Mouse (Mus musculus): ENCODE measurements around the gene Setd5. TPM values are rescaled to one million over a fixed set of nuclear protein-coding genes. Genes with fewer than 3 reads are reported as not detected.
A peak's percentile ranks its signal among the peaks of the same experiment; 100 is the strongest.

Setd5 gene
- polyA plus RNA-seq, 1 experiment = 16.8 TPM

DNA sequence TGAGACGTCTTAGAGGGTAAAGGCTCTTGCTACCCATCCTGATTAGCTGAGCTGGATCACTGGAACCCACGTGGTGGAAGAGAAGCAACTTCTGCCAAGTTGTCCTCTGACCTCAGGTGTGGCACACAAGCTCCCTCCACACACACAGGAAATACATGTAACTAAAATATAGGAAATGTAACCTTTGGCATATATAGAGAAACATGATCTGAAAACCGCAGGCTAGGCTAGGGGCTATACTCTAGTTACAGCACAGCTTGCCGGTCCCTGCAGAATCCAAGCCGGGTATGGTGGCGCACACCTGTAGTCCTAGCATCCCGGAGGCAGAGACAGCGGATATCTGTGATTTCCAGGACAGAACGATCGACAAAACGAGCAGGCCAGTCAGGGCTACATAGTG is 31.6 kb upstream of the Setd5 start:
- Histone ChIP-seq H3K27ac (ENCODE audit: insufficient read depth, low read depth, low read length) (peak overlapping the region; percentile 94), H3K27me3 (replicated peaks; ENCODE audit: control insufficient read depth, insufficient read depth, low read length) (no peaks in the 10 kb centered on the region), H3K4me3 (ENCODE audit: insufficient read depth, low read depth, low read length) (peak overlapping the region; percentile 81), H3K36me3 (ENCODE audit: control insufficient read depth, insufficient read depth, low read length) (no peaks in the 10 kb centered on the region; the same call in 1 of the 2 replicates), H3K4me1 (ENCODE audit: control insufficient read depth, insufficient read depth, low read length) (peaks cover 3% of the 10 kb centered on the region; the same call in 1 of the 2 replicates)
- DNase-seq = peak; percentile 42
- TF ChIP-seq POLR2A (IDR thresholded peaks at IDR 0.05; ENCODE audit: low read depth, low read length) = no peak
- TF ChIP-seq CTCF (conservative IDR thresholded peaks at IDR 0.05; ENCODE audit: insufficient read depth, insufficient read length, low read depth, low read length) = no peak
- under 1% methylated on average over 11 of the region's 11 CpGs for WGBS

DNA sequence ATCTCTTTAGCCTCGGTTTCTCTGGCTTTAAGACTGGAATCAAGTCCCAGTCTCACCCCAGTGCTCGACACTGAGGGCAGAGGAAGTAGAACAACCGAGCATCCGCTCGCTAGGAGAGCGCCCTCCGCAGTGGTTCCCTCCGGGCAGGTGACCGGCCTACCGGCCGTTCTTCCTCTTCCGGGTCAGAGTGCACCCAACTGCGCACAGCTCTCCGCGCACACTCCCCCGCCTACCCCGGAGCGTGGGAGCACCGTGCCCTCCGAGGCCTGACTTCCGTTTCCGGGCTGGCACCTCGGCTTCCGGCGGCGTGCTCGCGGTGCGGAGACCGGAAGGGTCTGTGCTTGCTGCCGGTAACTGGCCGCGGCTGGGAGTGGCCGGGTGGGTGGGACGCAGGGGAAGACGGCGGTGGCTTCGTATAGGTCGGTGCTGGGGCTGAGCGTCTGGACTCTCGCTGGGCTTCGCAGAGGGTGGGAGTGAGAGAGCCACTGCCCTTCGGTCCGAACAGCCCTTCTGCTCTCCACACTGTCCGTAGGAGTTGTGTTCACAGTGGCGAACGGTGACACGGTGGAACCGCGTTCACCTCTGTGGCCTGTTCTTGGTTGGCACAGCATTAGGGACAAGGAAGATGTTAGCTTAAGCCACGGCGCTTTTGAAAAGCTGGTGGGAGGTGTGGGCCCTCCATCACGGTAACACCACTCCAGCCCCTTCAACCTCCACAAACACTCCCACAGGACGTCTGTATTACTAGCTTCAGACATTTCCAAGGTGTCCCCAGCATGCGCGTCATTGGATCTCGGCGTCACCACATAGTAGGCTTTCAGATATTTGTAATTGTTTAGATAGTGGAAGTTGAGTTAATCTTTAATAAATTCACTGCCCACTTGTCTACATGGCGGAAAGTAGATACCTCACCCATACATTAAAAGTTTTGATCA is 30.9 kb upstream of the Setd5 start, which contains the start of gene Thumpd3:
Thumpd3 (plus strand) TSS at position 185 of the 935 bp plus-strand sequence.
- under 1% methylated on average over 59 of the region's 59 CpGs for WGBS
- peak; percentile 98 for DNase-seq
- Histone ChIP-seq H3K36me3 (ENCODE audit: control insufficient read depth, insufficient read depth, low read length) (no peaks in the 10 kb centered on the region; the same call in 1 of the 2 replicates), H3K27ac (ENCODE audit: insufficient read depth, low read depth, low read length) (peak within 1 kb of the TSS; percentile 94), H3K4me1 (ENCODE audit: control insufficient read depth, insufficient read depth, low read length) (peaks cover 3% of the 10 kb centered on the region; the same call in 1 of the 2 replicates), H3K27me3 (replicated peaks; ENCODE audit: control insufficient read depth, insufficient read depth, low read length) (no peaks in the 10 kb centered on the region), H3K4me3 (ENCODE audit: insufficient read depth, low read depth, low read length) (peak within 1 kb of the TSS; percentile 85)
- TF ChIP-seq CTCF (conservative IDR thresholded peaks at IDR 0.05; ENCODE audit: insufficient read depth, insufficient read length, low read depth, low read length) (no peak), POLR2A (IDR thresholded peaks at IDR 0.05; ENCODE audit: low read depth, low read length) (peak; percentile 90)

DNA sequence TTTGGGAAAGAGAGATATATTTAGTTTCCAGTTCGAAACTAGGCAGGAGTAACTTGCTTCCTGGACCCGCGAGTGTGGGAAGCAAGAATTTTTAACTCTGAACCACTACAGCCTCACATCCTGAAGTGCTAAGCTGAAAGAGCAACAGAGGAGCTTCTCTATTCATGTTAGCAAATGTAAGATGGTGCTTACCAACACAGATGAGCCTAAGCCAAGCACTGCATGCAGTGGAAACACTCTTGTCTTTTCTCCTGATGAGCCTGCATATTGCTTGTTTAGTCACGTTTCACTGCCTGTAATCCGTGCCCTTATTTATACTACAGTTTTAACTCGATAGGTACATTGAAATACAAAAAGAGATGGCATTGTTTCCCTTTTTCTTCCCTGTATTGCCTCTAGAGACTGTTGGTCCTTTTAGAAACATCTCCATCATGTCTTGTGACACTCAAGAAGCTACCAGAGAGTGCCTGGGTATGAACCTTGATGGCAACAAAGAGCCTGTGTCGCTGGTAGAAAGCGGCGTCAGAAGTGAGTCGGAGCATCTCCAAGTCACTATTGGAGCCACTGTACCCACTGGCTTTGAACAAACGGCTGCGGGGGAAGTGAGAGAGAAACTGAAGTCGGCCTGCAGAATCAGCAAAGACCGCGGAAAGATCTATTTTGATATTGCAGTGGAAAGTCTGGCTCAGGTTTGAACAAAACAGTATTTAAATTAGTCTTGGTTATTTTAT is 30.0 kb upstream of the Setd5 start:
- 0 out of 2 replicates have a peak overlapping the region, but pooled peaks have one; percentile 12 for H3K4me3 ChIP-seq (ENCODE audit: insufficient read depth, low read depth, low read length)
- peaks cover 3% of the 10 kb centered on the region; the same call in 1 of the 2 replicates for H3K4me1 ChIP-seq (ENCODE audit: control insufficient read depth, insufficient read depth, low read length)
- DNase-seq = no peak
- no peaks in the 10 kb centered on the region for H3K27me3 ChIP-seq (replicated peaks; ENCODE audit: control insufficient read depth, insufficient read depth, low read length)
- H3K36me3 ChIP-seq (ENCODE audit: control insufficient read depth, insufficient read depth, low read length) = peaks cover 3% of the 10 kb centered on the region
- 40% methylated on average over 15 of the region's 15 CpGs for WGBS
- no peak overlapping the region for H3K27ac ChIP-seq (ENCODE audit: insufficient read depth, low read depth, low read length)
- TF ChIP-seq POLR2A (IDR thresholded peaks at IDR 0.05; ENCODE audit: low read depth, low read length) (no peak), CTCF (conservative IDR thresholded peaks at IDR 0.05; ENCODE audit: insufficient read depth, insufficient read length, low read depth, low read length) (no peak)

DNA sequence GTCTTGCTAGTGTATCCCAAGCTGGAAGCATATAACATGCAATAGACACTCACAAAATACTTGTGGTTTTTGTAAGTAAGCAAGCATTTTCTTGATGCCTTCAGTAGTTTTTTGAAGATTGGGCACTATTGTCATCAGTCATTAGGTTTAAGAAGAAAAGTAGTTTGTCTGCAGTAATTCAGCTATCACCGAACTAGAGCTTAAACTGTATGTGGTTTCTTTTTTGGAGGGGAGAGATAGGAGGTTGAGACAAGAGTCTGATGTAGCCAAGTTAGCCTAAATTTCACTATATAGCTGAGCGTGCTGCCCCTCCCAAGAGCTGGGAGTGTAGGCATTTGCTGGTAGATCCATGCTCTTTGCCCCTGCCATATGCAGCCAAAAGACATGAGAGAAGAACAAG is 28.8 kb upstream of the Setd5 start:
- no peak overlapping the region for H3K4me3 ChIP-seq (ENCODE audit: insufficient read depth, low read depth, low read length)
- no peak overlapping the region for H3K27ac ChIP-seq (ENCODE audit: insufficient read depth, low read depth, low read length)
- H3K27me3 ChIP-seq (replicated peaks; ENCODE audit: control insufficient read depth, insufficient read depth, low read length) = no peaks in the 10 kb centered on the region
- TF ChIP-seq POLR2A (IDR thresholded peaks at IDR 0.05; ENCODE audit: low read depth, low read length) = no peak
- TF ChIP-seq CTCF (conservative IDR thresholded peaks at IDR 0.05; ENCODE audit: insufficient read depth, insufficient read length, low read depth, low read length) = no peak
- WGBS = 92% methylated on average over 2 of the region's 2 CpGs
- H3K36me3 ChIP-seq (ENCODE audit: control insufficient read depth, insufficient read depth, low read length) = peaks cover 3% of the 10 kb centered on the region
- no peak for DNase-seq
- peaks cover 3% of the 10 kb centered on the region; the same call in 1 of the 2 replicates for H3K4me1 ChIP-seq (ENCODE audit: control insufficient read depth, insufficient read depth, low read length)

DNA sequence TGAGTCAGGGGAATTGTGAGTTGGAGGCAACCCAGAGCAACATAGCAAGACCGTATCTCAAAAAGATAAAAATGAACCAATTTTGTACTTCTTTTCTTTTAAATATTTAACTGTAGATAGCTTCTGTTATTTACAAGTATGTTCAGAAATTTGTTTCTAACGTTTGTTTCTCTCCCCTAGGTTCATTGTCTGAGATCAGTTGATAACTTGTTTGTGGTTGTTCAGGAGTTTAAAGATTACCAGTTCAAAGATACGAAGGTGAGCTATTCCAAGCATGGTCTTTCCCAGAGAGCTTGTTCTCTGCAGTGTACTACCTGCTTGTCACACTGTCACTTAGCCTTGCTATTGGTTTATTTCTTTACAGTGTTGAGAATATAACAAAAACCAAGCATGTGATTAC is 28.0 kb upstream of the Setd5 start:
- H3K4me3 ChIP-seq (ENCODE audit: insufficient read depth, low read depth, low read length) = no peak overlapping the region
- no peak for TF ChIP-seq POLR2A (IDR thresholded peaks at IDR 0.05; ENCODE audit: low read depth, low read length)
- TF ChIP-seq CTCF (conservative IDR thresholded peaks at IDR 0.05; ENCODE audit: insufficient read depth, insufficient read length, low read depth, low read length) = no peak
- 82% methylated on average over 3 of the region's 3 CpGs for WGBS

DNA sequence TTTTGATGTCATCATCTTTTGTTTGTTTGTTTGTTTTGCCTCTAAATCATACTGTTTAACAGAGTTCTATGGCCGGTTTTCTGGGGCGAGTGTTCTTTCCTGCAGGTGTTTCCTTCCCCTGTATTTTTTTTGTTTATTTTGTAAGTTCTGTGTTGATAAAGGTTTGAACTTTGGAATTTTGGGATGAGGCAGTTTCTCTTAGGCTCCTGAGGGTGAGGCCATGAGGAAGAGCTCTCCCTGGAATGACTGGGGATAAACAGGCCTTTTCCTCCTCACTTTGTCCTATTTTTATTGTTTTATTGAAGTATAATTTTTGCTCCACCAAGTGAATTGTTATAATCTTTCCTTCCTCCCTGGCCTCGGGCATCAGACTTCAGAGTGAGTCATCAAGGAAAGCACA is 24.2 kb upstream of the Setd5 start:
- H3K36me3 ChIP-seq (ENCODE audit: control insufficient read depth, insufficient read depth, low read length) = peaks cover 5% of the 10 kb centered on the region
- no peak overlapping the region for H3K27ac ChIP-seq (ENCODE audit: insufficient read depth, low read depth, low read length)
- TF ChIP-seq POLR2A (IDR thresholded peaks at IDR 0.05; ENCODE audit: low read depth, low read length) (no peak), CTCF (conservative IDR thresholded peaks at IDR 0.05; ENCODE audit: insufficient read depth, insufficient read length, low read depth, low read length) (no peak)
- H3K4me1 ChIP-seq (ENCODE audit: control insufficient read depth, insufficient read depth, low read length) = no peaks in the 10 kb centered on the region
- WGBS = 61% methylated on average over 3 of the region's 3 CpGs
- no peak for DNase-seq
- H3K27me3 ChIP-seq (replicated peaks; ENCODE audit: control insufficient read depth, insufficient read depth, low read length) = no peaks in the 10 kb centered on the region
- no peak overlapping the region for H3K4me3 ChIP-seq (ENCODE audit: insufficient read depth, low read depth, low read length)

More for the DNA sequence above, 28.0 kb upstream of the Setd5 start:
- H3K36me3 ChIP-seq (ENCODE audit: control insufficient read depth, insufficient read depth, low read length) = peaks cover 3% of the 10 kb centered on the region
- no peaks in the 10 kb centered on the region for H3K27me3 ChIP-seq (replicated peaks; ENCODE audit: control insufficient read depth, insufficient read depth, low read length)
- H3K4me1 ChIP-seq (ENCODE audit: control insufficient read depth, insufficient read depth, low read length) = peaks cover 3% of the 10 kb centered on the region; the same call in 1 of the 2 replicates
- no peak overlapping the region for H3K27ac ChIP-seq (ENCODE audit: insufficient read depth, low read depth, low read length)
- no peak for DNase-seq

Measured in kidney, adult 2 months (tissue).